Mouse (Mus musculus): ENCODE measurements around the gene Ss18l1. TPM values are rescaled to one million over a fixed set of nuclear protein-coding genes. Genes with fewer than 3 reads are reported as not detected.

Ss18l1 gene
- polyA plus RNA-seq, 1 experiment = 27.0 TPM

- no peak overlapping the region for H3K4me3 ChIP-seq (replicated peaks; ENCODE audit: insufficient read depth, low read depth, low read length)
- WGBS = 87% methylated on average over 4 of the region's 4 CpGs
These were observed 64.8 kb downstream of the Ss18l1 start for GRCm38 (mm10) chr2:180107081-180107480.

GRCm38 (mm10) chr2:180108285-180108684 lies 66.0 kb downstream of the Ss18l1 start:
- no peak for TF ChIP-seq POLR2A (IDR thresholded peaks at IDR 0.05; ENCODE audit: borderline replicate concordance, insufficient read depth, low read length)
- TF ChIP-seq CTCF (IDR thresholded peaks at IDR 0.05; ENCODE audit: borderline replicate concordance, insufficient read depth, low read depth, low read length) = no peak
- H3K27ac ChIP-seq (ENCODE audit: insufficient read depth, low read length) = no peak overlapping the region
- peaks cover 2% of the 10 kb centered on the region; the same call in 1 of the 2 replicates for H3K4me1 ChIP-seq (ENCODE audit: control insufficient read depth, insufficient read depth, low read length)
- no peak for DNase-seq
- 40% methylated on average over 6 of the region's 6 CpGs for WGBS
- 0 out of 2 replicates have a peak, but pooled peaks cover 1% of the 10 kb centered on the region for H3K27me3 ChIP-seq (ENCODE audit: control insufficient read depth, insufficient read depth, low read length)
- no peak overlapping the region for H3K4me3 ChIP-seq (replicated peaks; ENCODE audit: insufficient read depth, low read depth, low read length)

More at GRCm38 (mm10) chr2:180107081-180107480, 64.8 kb downstream of the Ss18l1 start:
- Histone ChIP-seq H3K27me3 (ENCODE audit: control insufficient read depth, insufficient read depth, low read length) (0 out of 2 replicates have a peak, but pooled peaks cover 1% of the 10 kb centered on the region), H3K27ac (ENCODE audit: insufficient read depth, low read length) (no peak overlapping the region), H3K4me1 (ENCODE audit: control insufficient read depth, insufficient read depth, low read length) (no peaks in the 10 kb centered on the region)
- TF ChIP-seq CTCF (IDR thresholded peaks at IDR 0.05; ENCODE audit: borderline replicate concordance, insufficient read depth, low read depth, low read length) (peak; percentile 17; the same call in 1 of the 2 replicates), POLR2A (IDR thresholded peaks at IDR 0.05; ENCODE audit: borderline replicate concordance, insufficient read depth, low read length) (no peak)
- DNase-seq = no peak

- H3K27me3 ChIP-seq (ENCODE audit: control insufficient read depth, insufficient read depth, low read length) = no peaks in the 10 kb centered on the region
- peak overlapping the region; percentile 3; the same call in 1 of the 2 replicates for H3K27ac ChIP-seq (ENCODE audit: insufficient read depth, low read length)
- TF ChIP-seq POLR2A (IDR thresholded peaks at IDR 0.05; ENCODE audit: borderline replicate concordance, insufficient read depth, low read length) (no peak), CTCF (IDR thresholded peaks at IDR 0.05; ENCODE audit: borderline replicate concordance, insufficient read depth, low read depth, low read length) (0 out of 2 replicates have a peak, but pooled peaks have one; percentile 37)
- WGBS = 16% methylated on average over 17 of the region's 17 CpGs
- DNase-seq = peak; percentile 76 to 81
- H3K4me3 ChIP-seq (replicated peaks; ENCODE audit: insufficient read depth, low read depth, low read length) = no peak overlapping the region
- H3K4me1 ChIP-seq (ENCODE audit: control insufficient read depth, insufficient read depth, low read length) = peaks cover 31% of the 10 kb centered on the region
These were observed 71.9 kb downstream of the Ss18l1 start for GRCm38 (mm10) chr2:180113909-180114890.

- 12% methylated on average over 6 of the region's 6 CpGs for WGBS
- Histone ChIP-seq H3K27ac (ENCODE audit: insufficient read depth, low read length) (peak overlapping the region; percentile 22; the same call in 1 of the 2 replicates), H3K4me3 (replicated peaks; ENCODE audit: insufficient read depth, low read depth, low read length) (no peak overlapping the region), H3K4me1 (ENCODE audit: control insufficient read depth, insufficient read depth, low read length) (peaks cover 31% of the 10 kb centered on the region), H3K27me3 (ENCODE audit: control insufficient read depth, insufficient read depth, low read length) (no peaks in the 10 kb centered on the region)
- DNase-seq = peak; percentile 62 to 63
- no peak for TF ChIP-seq POLR2A (IDR thresholded peaks at IDR 0.05; ENCODE audit: borderline replicate concordance, insufficient read depth, low read length)
- no peak for TF ChIP-seq CTCF (IDR thresholded peaks at IDR 0.05; ENCODE audit: borderline replicate concordance, insufficient read depth, low read depth, low read length)
These were observed 73.0 kb downstream of the Ss18l1 start for GRCm38 (mm10) chr2:180115279-180115678.

- TF ChIP-seq POLR2A (IDR thresholded peaks at IDR 0.05; ENCODE audit: borderline replicate concordance, insufficient read depth, low read length) = no peak
- TF ChIP-seq CTCF (IDR thresholded peaks at IDR 0.05; ENCODE audit: borderline replicate concordance, insufficient read depth, low read depth, low read length) = no peak
- no peak overlapping the region for H3K4me3 ChIP-seq (replicated peaks; ENCODE audit: insufficient read depth, low read depth, low read length)
- H3K4me1 ChIP-seq (ENCODE audit: control insufficient read depth, insufficient read depth, low read length) = peaks cover 31% of the 10 kb centered on the region
- H3K27me3 ChIP-seq (ENCODE audit: control insufficient read depth, insufficient read depth, low read length) = no peaks in the 10 kb centered on the region
- H3K27ac ChIP-seq (ENCODE audit: insufficient read depth, low read length) = no peak overlapping the region
- 65% methylated on average over 10 of the region's 10 CpGs for WGBS
- DNase-seq = no peak
These were observed 73.8 kb downstream of the Ss18l1 start for GRCm38 (mm10) chr2:180116081-180116493.

- DNase-seq = peak; percentile 34 to 37
- Histone ChIP-seq H3K27me3 (ENCODE audit: control insufficient read depth, insufficient read depth, low read length) (no peaks in the 10 kb centered on the region), H3K4me1 (ENCODE audit: control insufficient read depth, insufficient read depth, low read length) (peaks cover 31% of the 10 kb centered on the region), H3K27ac (ENCODE audit: insufficient read depth, low read length) (no peak overlapping the region), H3K4me3 (replicated peaks; ENCODE audit: insufficient read depth, low read depth, low read length) (no peak overlapping the region)
- WGBS = 79% methylated on average over 8 of the region's 8 CpGs
- TF ChIP-seq CTCF (IDR thresholded peaks at IDR 0.05; ENCODE audit: borderline replicate concordance, insufficient read depth, low read depth, low read length) (no peak), POLR2A (IDR thresholded peaks at IDR 0.05; ENCODE audit: borderline replicate concordance, insufficient read depth, low read length) (no peak)
These were observed 74.6 kb downstream of the Ss18l1 start for GRCm38 (mm10) chr2:180116741-180117484.

DNA sequence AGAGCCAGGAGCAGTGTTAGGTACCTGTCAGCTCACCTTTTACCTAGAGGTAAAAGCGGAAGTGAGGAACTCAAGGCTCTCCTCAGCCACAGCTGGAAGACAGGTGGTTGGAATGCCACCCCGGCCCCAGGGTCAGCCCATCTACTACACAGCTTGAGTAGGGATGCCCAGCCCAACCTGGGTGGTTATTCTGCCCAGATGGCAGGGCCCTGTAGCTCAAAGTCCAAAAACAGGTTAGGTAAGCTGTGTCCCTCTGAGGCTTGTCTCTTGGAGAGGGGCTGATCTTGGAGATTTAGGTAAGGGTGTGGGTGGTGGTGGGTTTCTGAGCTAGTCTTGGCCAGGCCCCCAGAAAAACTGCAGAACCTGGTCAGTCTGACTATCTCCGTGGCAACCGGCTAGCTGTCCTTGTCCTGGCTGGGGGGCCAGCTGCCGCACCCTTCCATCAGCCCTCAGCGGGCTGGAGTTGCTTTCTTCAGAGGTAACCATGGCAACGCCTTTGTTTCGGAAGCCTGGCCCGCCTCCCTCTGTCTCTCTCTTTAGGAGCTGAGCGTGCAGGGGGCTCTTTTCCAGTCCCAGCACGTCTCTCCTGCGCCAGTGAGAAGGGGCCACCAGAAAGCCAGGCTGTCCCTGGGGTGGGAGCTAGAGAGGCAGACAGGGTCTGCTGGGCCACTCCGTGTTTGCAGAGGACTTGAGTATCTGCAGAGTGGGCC lies 75.3 kb downstream of the Ss18l1 start:
- Histone ChIP-seq H3K4me1 (ENCODE audit: control insufficient read depth, insufficient read depth, low read length) (peaks cover 31% of the 10 kb centered on the region), H3K27ac (ENCODE audit: insufficient read depth, low read length) (no peak overlapping the region), H3K27me3 (ENCODE audit: control insufficient read depth, insufficient read depth, low read length) (no peaks in the 10 kb centered on the region), H3K4me3 (replicated peaks; ENCODE audit: insufficient read depth, low read depth, low read length) (no peak overlapping the region)
- no peak for TF ChIP-seq CTCF (IDR thresholded peaks at IDR 0.05; ENCODE audit: borderline replicate concordance, insufficient read depth, low read depth, low read length)
- no peak for TF ChIP-seq POLR2A (IDR thresholded peaks at IDR 0.05; ENCODE audit: borderline replicate concordance, insufficient read depth, low read length)
- 26% methylated on average over 13 of the region's 13 CpGs for WGBS
- DNase-seq = peak; percentile 35 to 48
